In genomic region chr15:12480369-12480768, GRCm38 (mm10) we compare ENCODE assay signal across 9 mouse cellular contexts.
DNase-seq lines count a peak whose midpoint lies in the region; ATAC-seq and TF ChIP-seq lines count a peak whose summit lies in the region.
"Had no signal": no experiment of that assay in that cellular context is flagged by ENCODE, and none has a peak within 500 bp of the region (broad histone marks: within the 10 kb centered on the region; RNA-seq: fewer than 3 reads in every experiment).

No protein-coding gene starts in this region.

- H3K4me1 ChIP-seq in ES-E14 (ENCODE audit: control insufficient read depth in 2 of 2, insufficient read depth in 2 of 2, low read length in 2 of 2, poor library complexity in 1 of 2) = peaks cover 2 to 9% of the 10 kb centered on the region in 2 experiments; a peak in 2 of 4 replicates
- H3K4me1 ChIP-seq in brown adipose tissue, adult 24 weeks (ENCODE audit: control insufficient read depth, insufficient read depth, insufficient read length, low read length) = peaks cover 11% of the 10 kb centered on the region
- H3K4me1 ChIP-seq in midbrain, embryonic 13.5 days (replicated peaks) = peaks cover 19% of the 10 kb centered on the region

- H3K36me3 ChIP-seq in ES-E14 (ENCODE audit: control insufficient read depth, insufficient read depth, low read length, poor library complexity, severe bottlenecking) = no peaks in the 10 kb centered on the region
- no peaks in the 10 kb centered on the region for H3K36me3 ChIP-seq in midbrain, embryonic 13.5 days
- H3K36me3 ChIP-seq: liver, embryonic 13.5 days had no signal

- in situ Hi-C loops in ES-E14 (cut with MboI; ENCODE audit: low sequenced_read_pairs in 2 of 2, unreplicated experiment in 2 of 2) = no loop called here

- no peaks in the 10 kb centered on the region for H3K27me3 ChIP-seq in midbrain, embryonic 13.5 days
- H3K27me3 ChIP-seq: liver, embryonic 13.5 days had no signal

- peak; percentile 74 for ATAC-seq in midbrain, embryonic 13.5 days

- no peaks in the 10 kb centered on the region for H3K9me3 ChIP-seq in ES-E14 (ENCODE audit: control insufficient read depth, insufficient read depth, low read depth, low read length)
- H3K9me3 ChIP-seq in midbrain, embryonic 13.5 days = no peaks in the 10 kb centered on the region; the same call in 1 of the 2 replicates
- H3K9me3 ChIP-seq: liver, embryonic 13.5 days had no signal

- peak overlapping the region; percentile 3; the same call in 1 of the 2 replicates for H3K27ac ChIP-seq in ES-E14 (ENCODE audit: insufficient read depth, low read depth, low read length, poor library complexity, severe bottlenecking)
- H3K27ac ChIP-seq in brown adipose tissue, adult 24 weeks (replicated peaks; ENCODE audit: low read depth, low read length) = peak overlapping the region; percentile 36
- no peak overlapping the region for H3K27ac ChIP-seq in midbrain, embryonic 13.5 days
- H3K27ac ChIP-seq: liver, embryonic 13.5 days had no signal

- H3K4me3 ChIP-seq in ES-E14 (ENCODE audit: insufficient read depth in 1 of 2, low read depth in 1 of 2, low read length in 2 of 2, poor library complexity in 1 of 2, severe bottlenecking in 1 of 2) = no peak overlapping the region
- no peak overlapping the region for H3K4me3 ChIP-seq in brown adipose tissue, adult 24 weeks (ENCODE audit: insufficient read depth, low read depth, low read length)
- H3K4me3 ChIP-seq in midbrain, embryonic 13.5 days (replicated peaks) = no peak overlapping the region
- H3K4me3 ChIP-seq: liver, embryonic 13.5 days; megakaryocyte, embryonic 14.5 days had no signal

- no peak overlapping the region; the same call in 1 of the 2 replicates for H3K9ac ChIP-seq in ES-E14 (ENCODE audit: insufficient read depth, low read depth, low read length, poor library complexity, severe bottlenecking)
- H3K9ac ChIP-seq in midbrain, embryonic 13.5 days (replicated peaks) = no peak overlapping the region
- H3K9ac ChIP-seq: liver, embryonic 13.5 days had no signal

- no peak for DNase-seq in ES-E14 (ENCODE audit: low read depth, low spot score)
- peak; percentile 37 for DNase-seq in forelimb bud, embryonic 11.5 days (ENCODE audit: low read depth, low spot score)
- no peak for DNase-seq in T-cell, adult 2 months (ENCODE audit: low spot score)
- no peak for DNase-seq in lung, postnatal 10 days
- no peak for DNase-seq in right cerebral cortex, postnatal 36 days (ENCODE audit: low spot score in 2 of 2)
- DNase-seq: liver, embryonic 13.5 days had no signal

- H3K4me2 ChIP-seq in midbrain, embryonic 13.5 days (replicated peaks) = no peak overlapping the region
- H3K4me2 ChIP-seq: liver, embryonic 13.5 days had no signal

- 42% methylated on average over 3 of the region's 3 CpGs for WGBS in midbrain, embryonic 13.5 days

TF ChIP-seq in ES-E14, 5 proteins besides CTCF, POLR2A, EP300 and RAD21:
- TF ChIP-seq CHD2 (IDR thresholded peaks at IDR 0.05; ENCODE audit: low read depth, low read length) = no peak
- TF ChIP-seq ZNF384 (IDR thresholded peaks at IDR 0.05; ENCODE audit: low read depth, low read length) = no peak
- TF ChIP-seq HCFC1 (IDR thresholded peaks at IDR 0.05; ENCODE audit: borderline replicate concordance, insufficient read depth, low read length) = no peak
- TF ChIP-seq MAFK (IDR thresholded peaks at IDR 0.05; ENCODE audit: insufficient read depth, low read depth, low read length) = no peak
- no peak for TF ChIP-seq ZC3H11A (IDR thresholded peaks at IDR 0.05; ENCODE audit: borderline replicate concordance, low read depth, low read length)
